ENCODE assay signal across 25 mouse cellular contexts in genomic region chr11:74708781-74709180, GRCm38 (mm10).
"Had no signal": no experiment of that assay in that cellular context is flagged by ENCODE, and none has a peak within 500 bp of the region (broad histone marks: within the 10 kb centered on the region; RNA-seq: fewer than 3 reads in every experiment).

No protein-coding gene starts in this region.

- H3K4me2 ChIP-seq: heart, embryonic 11.5 days; heart, embryonic 15.5 days; hindbrain, embryonic 13.5 days; hindbrain, embryonic 15.5 days; kidney, embryonic 15.5 days; limb, embryonic 12.5 days; liver, embryonic 11.5 days; liver, embryonic 13.5 days; liver, embryonic 15.5 days had no signal

- H3K27ac ChIP-seq: heart, embryonic 15.5 days; hindbrain, embryonic 13.5 days; hindbrain, embryonic 15.5 days; hindbrain, postnatal 0 days; kidney, embryonic 15.5 days; kidney, postnatal 0 days; layer of hippocampus, adult 2 months; left cerebral cortex, adult 2 months; limb, embryonic 10.5 days; limb, embryonic 12.5 days; liver, embryonic 13.5 days; liver, embryonic 15.5 days had no signal

- H3K4me3 ChIP-seq: heart, embryonic 15.5 days; hindbrain, embryonic 13.5 days; hindbrain, embryonic 15.5 days; kidney, embryonic 15.5 days; layer of hippocampus, adult 2 months; left cerebral cortex, adult 2 months; limb, embryonic 10.5 days; limb, embryonic 12.5 days; liver, embryonic 13.5 days; liver, embryonic 15.5 days had no signal

- H3K4me1 ChIP-seq: hindbrain, embryonic 13.5 days; limb, embryonic 10.5 days had no signal

- ATAC-seq: forebrain, postnatal 0 days; hindbrain, postnatal 0 days; intestine, embryonic 16.5 days had no signal

- H3K27me3 ChIP-seq: heart, embryonic 15.5 days; hindbrain, embryonic 13.5 days; hindbrain, embryonic 15.5 days; kidney, embryonic 15.5 days; limb, embryonic 12.5 days; liver, embryonic 13.5 days; liver, embryonic 15.5 days had no signal

- DNase-seq: forebrain, postnatal 0 days; gastrocnemius, postnatal 14 days; gastrocnemius, postnatal 36 days; heart, adult 11 months; kidney, adult 11 months; kidney, adult 2 months; kidney, adult 9 months; kidney, postnatal 14 days; kidney, postnatal 36 days; liver; liver, embryonic 13.5 days had no signal

- H3K9me3 ChIP-seq: heart, embryonic 15.5 days; hindbrain, embryonic 13.5 days; hindbrain, embryonic 15.5 days; kidney, embryonic 15.5 days; limb, embryonic 10.5 days; limb, embryonic 12.5 days; liver, embryonic 13.5 days; liver, embryonic 15.5 days had no signal

- H3K36me3 ChIP-seq: heart, embryonic 15.5 days; hindbrain, embryonic 13.5 days; hindbrain, embryonic 15.5 days had no signal

- H3K9ac ChIP-seq: forebrain, postnatal 0 days; heart, embryonic 15.5 days; hindbrain, embryonic 13.5 days; hindbrain, embryonic 15.5 days; kidney, embryonic 15.5 days; limb, embryonic 12.5 days; liver, embryonic 13.5 days; liver, embryonic 15.5 days had no signal
